Mouse (Mus musculus) forebrain, postnatal 0 days (tissue): ENCODE measurements around the gene Upf1. TPM values are rescaled to one million over a fixed set of nuclear protein-coding genes. Genes with fewer than 3 reads are reported as not detected.

Experiments
- ATAC-seq: fragments of 200-750 bp; cut with Nextera tagmentation; 2 replicates; pipeline ENCODE4 v1.8.0; 2017; ENCODE audit warnings: mild to moderate bottlenecking, moderate library complexity
- DNase-seq: peaks from one replicate; pipeline ENCODE4 v3.0.0-alpha.2; 2015
- H3K27ac ChIP-seq: fragments of 300-500 bp; sonication (generic); 2 replicates; pipeline ENCODE4 v1.5.1; 2014; ENCODE audit warnings: low read depth, mild to moderate bottlenecking, antibody characterized with exemption, low read length, moderate library complexity, mixed read lengths
- H3K27me3 ChIP-seq: fragments of 300-500 bp; sonication (generic); 2 replicates; pipeline ENCODE4 v1.6.1; 2014; ENCODE audit warnings: mild to moderate bottlenecking, low read length, mixed read lengths; ENCODE audit not compliant: insufficient read depth
- H3K36me3 ChIP-seq: fragments of 300-500 bp; sonication (generic); 2 replicates; pipeline ENCODE4 v1.6.1; 2014; ENCODE audit warnings: mild to moderate bottlenecking, moderate library complexity; ENCODE audit not compliant: insufficient read depth
- H3K4me1 ChIP-seq: fragments of 300-500 bp; sonication (generic); 2 replicates; pipeline ENCODE4 v1.6.1; 2014; ENCODE audit warnings: antibody characterized with exemption; ENCODE audit not compliant: insufficient read depth
- H3K4me2 ChIP-seq: fragments of 300-500 bp; sonication (generic); 2 replicates; pipeline ENCODE4 v1.6.1; 2014; ENCODE audit warnings: low read depth, mild to moderate bottlenecking, moderate library complexity
- H3K4me3 ChIP-seq: fragments of 300-500 bp; sonication (generic); 2 replicates; pipeline ENCODE4 v1.5.1; 2014; ENCODE audit warnings: low read depth, low read length, mixed read lengths
- H3K9ac ChIP-seq: fragments of 300-500 bp; sonication (generic); 2 replicates; pipeline ENCODE4 v1.6.1; 2014; ENCODE audit warnings: mild to moderate bottlenecking
- H3K9me3 ChIP-seq: fragments of 300-500 bp; sonication (generic); 2 replicates; pipeline ENCODE4 v1.6.1; 2016; ENCODE audit warnings: low read length
- CTCF ChIP-seq: sonication (generic); IDR thresholded peaks from 2 replicates; pipeline ENCODE4 v1.5.1; 2016; ENCODE audit warnings: antibody characterized with exemption, control low read depth, low read depth
- WGBS: fragments of 180-500 bp; shearing (Covaris S2); extraction: QIAGEN DNeasy Blood & Tissue Kit; methylation state at CpG from one replicate; pipeline ENCODE4 v1.1.7; 2014; 5-methylcytosine and 5-hydroxymethylcytosine counted together
- polyA plus RNA-seq: library from polyadenylated mRNA; unstranded; fragments of >200 nt; fragmentation: Nextera tagmentation; extraction: Ambion mirVana; gene quantifications from 2 replicates; pipeline ENCODE4 v1.2.1, GENCODE M21; 2015
- total RNA-seq: library from RNA; depleted of rRNA; stranded (reverse); fragments of >200 nt; gene quantifications from 2 replicates; pipeline ENCODE4 v1.2.3, GENCODE M21; 2014

Upf1 gene
- total and polyA plus RNA-seq, 2 experiments from 2014 or later, result 9.0 to 38.7 TPM

- Histone ChIP-seq H3K9me3 (no peaks in the 10 kb centered on the region), H3K36me3 (no peaks in the 10 kb centered on the region), H3K27ac (no peak within 1 kb of the TSS), H3K27me3 (peaks cover 71% of the 10 kb centered on the region), H3K4me3 (peak within 1 kb of the TSS; percentile 26), H3K4me1 (0 out of 2 replicates have a peak, but pooled peaks cover 7% of the 10 kb centered on the region), H3K4me2 (peak within 1 kb of the TSS; percentile 45), H3K9ac (0 out of 2 replicates have a peak within 1 kb of the TSS, but pooled peaks have one; percentile 22)
- DNase-seq (no peak), ATAC-seq (no peak)
- WGBS, result 4% methylated on average over 47 of the region's 47 CpGs
- no peak for TF ChIP-seq CTCF
Observed at GRCm38 (mm10) chr8:70373397-70374317, 20.6 kb upstream of the Upf1 start, which contains the start of gene Comp. TSS of gene Comp (plus strand) at chr8:70373558.

DNA sequence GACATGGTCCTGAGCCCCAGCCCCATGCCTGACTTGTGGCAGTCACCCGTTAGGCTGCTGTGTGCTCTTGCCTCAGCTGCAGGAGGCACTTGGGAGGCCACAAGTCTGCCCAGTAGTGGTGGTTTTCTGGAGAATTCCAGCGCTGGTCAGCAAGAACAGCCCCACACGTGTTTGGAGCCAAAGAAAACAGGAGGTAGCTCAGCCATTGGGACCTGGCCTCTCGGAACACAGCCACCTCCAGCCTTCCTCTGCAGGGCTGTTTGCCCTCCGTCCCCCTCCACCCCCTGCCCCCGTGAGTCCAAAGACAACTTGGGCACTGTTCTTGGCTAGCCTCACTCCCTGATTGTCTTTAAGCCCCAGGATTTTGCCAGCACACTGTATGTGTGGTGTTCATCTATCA lies 18.9 kb upstream of the Upf1 start:
- 35% methylated on average over 6 of the region's 6 CpGs for WGBS
- no peak for ATAC-seq

DNA sequence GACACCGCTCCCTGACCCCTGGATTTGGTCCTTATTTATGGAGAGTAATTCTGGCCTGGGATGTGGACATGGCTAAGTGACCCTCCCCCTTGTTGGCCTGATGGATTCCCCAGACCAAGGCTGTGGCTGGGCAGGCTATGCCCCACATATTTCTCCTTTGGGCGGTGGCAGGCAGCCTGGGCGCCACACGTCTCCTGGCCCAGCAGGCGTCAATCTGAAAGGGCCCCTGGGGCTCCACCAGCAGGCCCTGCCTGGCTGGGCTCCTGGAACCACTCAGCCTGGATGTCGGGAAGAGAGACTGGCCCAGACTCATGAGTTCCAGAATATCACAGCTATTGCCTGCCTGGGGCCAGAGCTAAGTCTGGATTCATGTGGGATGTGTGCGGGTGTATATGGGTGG lies 17.4 kb upstream of the Upf1 start:
- Histone ChIP-seq H3K4me3 (no peak overlapping the region), H3K36me3 (no peaks in the 10 kb centered on the region), H3K9ac (no peak overlapping the region), H3K27ac (no peak overlapping the region), H3K4me1 (0 out of 2 replicates have a peak, but pooled peaks cover 7% of the 10 kb centered on the region), H3K4me2 (no peak overlapping the region), H3K27me3 (peaks cover 40% of the 10 kb centered on the region), H3K9me3 (no peaks in the 10 kb centered on the region)
- no peak for TF ChIP-seq CTCF
- 77% methylated on average over 7 of the region's 7 CpGs for WGBS
- ATAC-seq (no peak), DNase-seq (no peak)

More for the DNA sequence above, 18.9 kb upstream of the Upf1 start:
- Histone ChIP-seq H3K27ac (no peak overlapping the region), H3K36me3 (no peaks in the 10 kb centered on the region), H3K27me3 (peaks cover 55% of the 10 kb centered on the region), H3K4me1 (0 out of 2 replicates have a peak, but pooled peaks cover 7% of the 10 kb centered on the region), H3K4me2 (no peak overlapping the region), H3K9ac (no peak overlapping the region), H3K9me3 (no peaks in the 10 kb centered on the region), H3K4me3 (no peak overlapping the region)
- DNase-seq, result no peak
- no peak for TF ChIP-seq CTCF

- ATAC-seq, result no peak
- DNase-seq, result no peak
- Histone ChIP-seq H3K4me1 (no peaks in the 10 kb centered on the region), H3K9me3 (no peaks in the 10 kb centered on the region), H3K36me3 (no peaks in the 10 kb centered on the region), H3K27ac (no peak overlapping the region), H3K4me3 (no peak overlapping the region), H3K4me2 (no peak overlapping the region), H3K9ac (no peak overlapping the region), H3K27me3 (peaks cover 2% of the 10 kb centered on the region; the same call in 1 of the 2 replicates)
- no peak for TF ChIP-seq CTCF
- 68% methylated on average over 5 of the region's 5 CpGs for WGBS
Observed at GRCm38 (mm10) chr8:70366588-70366987, 13.5 kb upstream of the Upf1 start.

GRCm38 (mm10) chr8:70364066-70364465 lies 11.0 kb upstream of the Upf1 start:
- no peaks in the 10 kb centered on the region for H3K36me3 ChIP-seq
- H3K27me3 ChIP-seq, result no peaks in the 10 kb centered on the region
- no peak overlapping the region for H3K9ac ChIP-seq
- H3K4me2 ChIP-seq, result no peak overlapping the region
- no peaks in the 10 kb centered on the region for H3K4me1 ChIP-seq
- no peak overlapping the region for H3K27ac ChIP-seq
- DNase-seq (no peak), ATAC-seq (no peak)
- TF ChIP-seq CTCF, result no peak
- H3K9me3 ChIP-seq, result no peaks in the 10 kb centered on the region
- no peak overlapping the region for H3K4me3 ChIP-seq
- 27% methylated on average over 5 of the region's 5 CpGs for WGBS

DNA sequence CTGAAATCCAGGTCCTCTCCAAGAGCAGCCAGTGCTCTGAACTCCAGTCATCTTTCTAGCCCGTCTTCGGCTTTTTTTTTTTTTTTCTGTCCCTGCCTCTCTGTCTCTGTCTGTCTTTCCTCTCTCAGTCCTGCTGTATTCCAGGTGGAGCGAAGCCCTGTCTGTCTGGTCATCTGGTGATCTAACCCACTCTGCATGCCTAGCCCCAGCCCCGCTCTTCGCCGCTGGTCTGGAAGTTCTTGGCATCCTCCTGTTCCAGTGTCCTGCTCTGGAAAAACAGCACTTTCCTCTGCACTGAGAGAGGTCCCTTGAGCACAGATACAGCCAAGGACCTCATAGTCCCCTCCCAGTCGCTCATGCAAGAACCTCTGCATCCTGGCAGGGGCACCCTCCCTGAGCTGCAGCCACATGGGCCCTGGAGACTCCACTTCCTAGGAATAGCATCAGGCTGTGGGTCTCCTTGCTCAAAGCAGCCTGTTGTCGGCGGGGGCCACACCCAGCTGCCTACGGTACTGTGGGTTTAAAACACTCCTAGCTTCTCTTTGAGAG lies 8.5 kb upstream of the Upf1 start:
- no peak overlapping the region for H3K4me3 ChIP-seq
- ATAC-seq, result no peak
- 78% methylated on average over 10 of the region's 10 CpGs for WGBS

GRCm38 (mm10) chr8:70360769-70361168 lies 7.7 kb upstream of the Upf1 start:
- Histone ChIP-seq H3K9me3 (no peaks in the 10 kb centered on the region), H3K4me1 (no peaks in the 10 kb centered on the region), H3K4me3 (no peak overlapping the region), H3K36me3 (no peaks in the 10 kb centered on the region), H3K9ac (no peak overlapping the region), H3K4me2 (no peak overlapping the region), H3K27ac (no peak overlapping the region), H3K27me3 (no peaks in the 10 kb centered on the region)
- no peak for TF ChIP-seq CTCF
- DNase-seq (no peak), ATAC-seq (no peak; the same call in 1 of the 2 replicates)
- WGBS, result 46% methylated on average over 4 of the region's 4 CpGs

More for the DNA sequence above, 8.5 kb upstream of the Upf1 start:
- DNase-seq, result no peak
- Histone ChIP-seq H3K4me1 (no peaks in the 10 kb centered on the region), H3K36me3 (no peaks in the 10 kb centered on the region), H3K27me3 (no peaks in the 10 kb centered on the region), H3K9ac (no peak overlapping the region), H3K27ac (no peak overlapping the region), H3K9me3 (no peaks in the 10 kb centered on the region), H3K4me2 (no peak overlapping the region)
- no peak for TF ChIP-seq CTCF
